Mouse (Mus musculus) C2C12 (cell line): ENCODE measurements around the gene Ano10. TPM values are rescaled to one million over a fixed set of nuclear protein-coding genes. Genes with fewer than 3 reads are reported as not detected.

Source experiments
- H3K27me3 ChIP-seq: one replicate; pipeline ENCODE4 v1.6.1; 2011; ENCODE audit not compliant: control insufficient read depth, insufficient read depth, insufficient read length
- H3K36me3 ChIP-seq: one replicate; pipeline ENCODE4 v1.6.1; 2011; ENCODE audit not compliant: control insufficient read depth, insufficient read depth
- H3K4me3 ChIP-seq: one replicate; pipeline ENCODE4 v1.5.1; 2011; ENCODE audit warnings: mild to moderate bottlenecking, control low read depth; ENCODE audit not compliant: poor library complexity, insufficient read depth, severe bottlenecking
- H3K79me2 ChIP-seq: one replicate; pipeline ENCODE4 v1.6.1; 2011; ENCODE audit not compliant: control insufficient read depth, insufficient read depth
- H3K79me3 ChIP-seq: one replicate; pipeline ENCODE4 v1.6.1; 2011; ENCODE audit warnings: low read depth, control low read depth
- H3ac ChIP-seq: one replicate; pipeline ENCODE3; 2011; ENCODE audit warnings: low read depth; ENCODE audit not compliant: control insufficient read depth, insufficient read length
- CEBPB ChIP-seq: IDR thresholded peaks from one replicate; pipeline ENCODE4 v1.6.1; 2011; ENCODE audit warnings: low read depth, mild to moderate bottlenecking, control low read depth, moderate library complexity
- CTCF ChIP-seq: IDR thresholded peaks from one replicate; pipeline ENCODE4 v1.5.1; 2011; ENCODE audit not compliant: control insufficient read depth, insufficient read depth, insufficient read length
- FOSL1 ChIP-seq: IDR thresholded peaks from one replicate; pipeline ENCODE4 v1.8.0; 2011; ENCODE audit warnings: mild to moderate bottlenecking, low read length; ENCODE audit not compliant: poor library complexity, insufficient read depth, severe bottlenecking
- MAX ChIP-seq: IDR thresholded peaks from one replicate; pipeline ENCODE4 v1.6.1; 2011; ENCODE audit warnings: mild to moderate bottlenecking, control low read depth
- MYOD1 ChIP-seq: IDR thresholded peaks from one replicate; pipeline ENCODE4 v1.6.1; 2011; ENCODE audit warnings: low read depth; ENCODE audit not compliant: control insufficient read depth, insufficient read length
- MYOG ChIP-seq: IDR thresholded peaks from one replicate; pipeline ENCODE4 v1.6.1; 2011; ENCODE audit not compliant: control insufficient read depth, insufficient read length; ENCODE audit errors: extremely low read depth
- USF1 ChIP-seq: IDR thresholded peaks from one replicate; pipeline ENCODE4 v1.6.1; 2011; ENCODE audit warnings: low read depth, mild to moderate bottlenecking, control low read depth, moderate library complexity
- polyA plus RNA-seq: library from polyadenylated mRNA; unstranded; fragments of >200 nt; fragmentation: generic; extraction: Trizol; gene quantifications from one replicate; pipeline ENCODE4 v1.2.1, GENCODE M21; 2012; ENCODE audit warnings: missing spikeins

Ano10 gene
- polyA plus RNA-seq, 1 experiment, result 36.0 TPM

DNA sequence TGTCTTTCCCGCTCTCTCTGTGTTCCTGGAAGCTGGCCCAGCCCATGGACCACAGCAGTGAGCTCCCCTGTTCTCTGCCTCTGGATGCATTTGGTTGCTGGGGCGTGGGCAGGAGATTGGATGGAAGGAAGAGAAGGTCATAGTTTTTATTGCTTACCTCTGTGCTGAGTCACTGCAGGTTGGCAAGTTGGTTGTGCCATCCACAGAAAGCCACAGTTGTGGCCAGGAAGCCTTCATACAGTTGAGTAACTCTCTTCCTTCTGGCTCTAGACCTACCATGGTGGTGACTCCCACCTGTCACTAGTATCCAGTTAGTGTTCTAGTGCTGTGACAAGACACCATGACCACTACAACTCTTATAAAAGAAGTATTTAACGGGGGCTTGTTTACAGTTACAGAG is 11.1 kb upstream of the Ano10 start:
- TF ChIP-seq MYOD1, result no peak
- no peak for TF ChIP-seq USF1
- no peak for TF ChIP-seq MYOG
- no peak for TF ChIP-seq CEBPB
- no peak for TF ChIP-seq MAX
- TF ChIP-seq CTCF, result no peak
- no peak for TF ChIP-seq FOSL1
- Histone ChIP-seq H3K79me2 (no peaks in the 10 kb centered on the region), H3ac (no peak overlapping the region), H3K36me3 (no peaks in the 10 kb centered on the region), H3K79me3 (no peaks in the 10 kb centered on the region), H3K4me3 (no peak overlapping the region), H3K27me3 (no peaks in the 10 kb centered on the region)

DNA sequence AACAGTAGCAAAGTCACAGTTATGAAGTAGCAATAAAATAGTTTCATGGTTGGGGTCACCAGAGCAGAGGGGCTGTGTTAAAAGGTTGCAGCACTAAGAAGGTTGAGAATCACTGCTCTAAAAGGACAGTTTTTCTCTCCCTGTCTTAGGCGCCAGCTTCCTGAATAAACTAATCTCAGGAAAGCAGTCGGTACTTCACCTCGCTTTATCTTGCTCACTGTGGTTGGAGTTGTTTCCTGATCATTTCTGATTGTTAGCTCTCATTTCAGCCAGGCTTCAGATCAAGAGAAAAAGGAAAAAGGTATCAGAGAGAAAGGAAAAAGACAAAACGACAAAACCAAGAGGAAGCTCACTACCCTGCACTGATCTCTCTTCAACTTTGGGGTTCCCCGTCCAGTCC is 1.9 kb upstream of the Ano10 start:
- H3K36me3 ChIP-seq, result no peaks in the 10 kb centered on the region
- H3K79me2 ChIP-seq, result peaks cover 25% of the 10 kb centered on the region
- peaks cover 2% of the 10 kb centered on the region for H3K79me3 ChIP-seq
- H3K4me3 ChIP-seq, result no peak overlapping the region
- H3K27me3 ChIP-seq, result no peaks in the 10 kb centered on the region
- TF ChIP-seq CTCF (no peak), MYOG (no peak)
- H3ac ChIP-seq, result no peak overlapping the region

GRCm38 (mm10) chr9:122295396-122295795 is 1.2 kb upstream of the Ano10 start:
- H3K4me3 ChIP-seq, result no peak overlapping the region
- H3ac ChIP-seq, result no peak overlapping the region
- no peaks in the 10 kb centered on the region for H3K27me3 ChIP-seq
- H3K36me3 ChIP-seq, result no peaks in the 10 kb centered on the region
- TF ChIP-seq CTCF, result no peak
- TF ChIP-seq MYOG, result no peak
- no peak for TF ChIP-seq CEBPB
- no peak for TF ChIP-seq FOSL1
- no peak for TF ChIP-seq USF1
- no peak for TF ChIP-seq MYOD1
- TF ChIP-seq MAX, result no peak
- peaks cover 2% of the 10 kb centered on the region for H3K79me3 ChIP-seq
- peaks cover 25% of the 10 kb centered on the region for H3K79me2 ChIP-seq

- H3K36me3 ChIP-seq, result no peaks in the 10 kb centered on the region
- peak overlapping the region; percentile 40 for H3ac ChIP-seq
- H3K4me3 ChIP-seq, result peak overlapping the region; percentile 45
- H3K27me3 ChIP-seq, result no peaks in the 10 kb centered on the region
- peaks cover 25% of the 10 kb centered on the region for H3K79me2 ChIP-seq
- peaks cover 2% of the 10 kb centered on the region for H3K79me3 ChIP-seq
- TF ChIP-seq MAX, result no peak
- no peak for TF ChIP-seq FOSL1
- no peak for TF ChIP-seq CTCF
- no peak for TF ChIP-seq USF1
- TF ChIP-seq MYOD1, result no peak
- TF ChIP-seq CEBPB, result no peak
- TF ChIP-seq MYOG, result no peak
Observed at GRCm38 (mm10) chr9:122293865-122294241, 370 bp downstream of the Ano10 start.

GRCm38 (mm10) chr9:122290192-122290591 is 4.0 kb downstream of the Ano10 start:
- Histone ChIP-seq H3K79me2 (peaks cover 25% of the 10 kb centered on the region), H3K36me3 (no peaks in the 10 kb centered on the region), H3ac (no peak overlapping the region), H3K27me3 (no peaks in the 10 kb centered on the region), H3K4me3 (no peak overlapping the region), H3K79me3 (peaks cover 2% of the 10 kb centered on the region)
- TF ChIP-seq MAX (no peak), MYOG (no peak), CEBPB (no peak), FOSL1 (no peak), MYOD1 (no peak), USF1 (no peak), CTCF (no peak)

DNA sequence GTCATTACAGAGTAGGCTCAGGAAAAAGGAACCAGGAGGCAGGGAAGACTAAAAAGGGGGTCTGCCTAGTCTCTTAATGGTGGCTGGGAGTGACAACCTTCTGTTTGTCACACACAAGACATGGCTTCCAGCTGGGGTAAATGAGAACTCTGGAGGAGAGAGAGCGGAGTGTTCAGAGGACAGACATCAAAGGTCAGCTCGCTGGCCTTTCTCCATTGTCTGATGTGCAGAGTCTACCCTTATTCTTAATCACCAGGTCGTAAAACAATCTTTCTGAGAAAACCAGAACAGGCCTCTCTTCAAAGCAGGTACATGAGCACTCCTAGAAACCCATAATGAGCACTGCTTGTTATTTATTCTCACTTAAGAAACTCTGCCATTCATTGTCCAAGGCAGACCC is 5.8 kb downstream of the Ano10 start:
- Histone ChIP-seq H3ac (no peak overlapping the region), H3K79me2 (peaks cover 19% of the 10 kb centered on the region), H3K27me3 (no peaks in the 10 kb centered on the region), H3K4me3 (no peak overlapping the region), H3K79me3 (peaks cover 2% of the 10 kb centered on the region), H3K36me3 (no peaks in the 10 kb centered on the region)
- TF ChIP-seq MYOD1 (no peak), USF1 (no peak), FOSL1 (no peak), CTCF (no peak), CEBPB (no peak), MYOG (no peak), MAX (no peak)
